ENCODE assay signal across 9 mouse cellular contexts in the genomic region with DNA sequence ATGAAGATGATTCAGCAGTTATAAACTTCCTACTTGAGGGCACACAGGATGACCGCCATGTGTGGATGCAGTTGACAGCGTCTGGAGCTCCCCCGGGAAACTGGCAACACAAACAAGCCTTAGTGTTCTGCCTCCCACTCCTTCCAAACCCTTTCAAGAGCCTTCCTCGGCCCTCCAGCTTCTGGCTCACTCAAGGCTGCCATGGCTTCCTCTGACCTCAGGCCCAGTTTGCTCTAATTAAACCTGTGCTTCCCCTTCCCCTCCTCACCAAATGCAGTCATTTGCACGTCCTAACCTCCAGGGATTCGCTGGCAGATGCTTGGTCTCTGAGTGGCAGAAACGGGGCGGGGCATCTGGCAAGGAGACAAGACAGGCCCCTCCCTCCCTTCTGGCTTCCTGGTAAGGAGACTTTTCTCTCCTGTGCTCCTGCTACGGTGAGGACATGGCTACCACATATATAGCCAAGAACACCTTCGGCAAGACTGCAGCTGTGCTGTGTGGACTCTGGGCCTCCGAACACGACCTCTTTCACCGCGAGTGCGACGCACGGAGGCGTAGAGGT. TPM values are rescaled to one million over a fixed set of nuclear protein-coding genes. Genes with fewer than 3 reads are reported as not detected.
DNase-seq lines count a peak whose midpoint lies in the region; ATAC-seq lines count a peak whose summit lies in the region.
"Had no signal": no experiment of that assay in that cellular context is flagged by ENCODE, and none has a peak within 500 bp of the region (broad histone marks: within the 10 kb centered on the region; RNA-seq: fewer than 3 reads in every experiment).

No protein-coding gene starts in this region.

- H3K9ac ChIP-seq in embryonic facial prominence, embryonic 15.5 days: no peak overlapping the region
- no peak overlapping the region for H3K9ac ChIP-seq in stomach, embryonic 14.5 days (replicated peaks; ENCODE audit: low read depth, low read length)

- H3K27ac ChIP-seq in embryonic facial prominence, embryonic 15.5 days (replicated peaks): no peak overlapping the region
- peak overlapping the region; percentile 77 for H3K27ac ChIP-seq in hindbrain, embryonic 10.5 days
- no peak overlapping the region for H3K27ac ChIP-seq in stomach, embryonic 14.5 days (ENCODE audit: low read length)

- 37% methylated on average over 18 of the region's 18 CpGs for WGBS in embryonic facial prominence, embryonic 15.5 days
- 40% methylated on average over 18 of the region's 18 CpGs for WGBS in hindbrain, embryonic 10.5 days
- WGBS in stomach, embryonic 14.5 days: 45% methylated on average over 18 of the region's 18 CpGs

- peak; percentile 31 for DNase-seq in adrenal gland, postnatal 14 days
- DNase-seq in adrenal gland, adult 8-10 months: no peak
- DNase-seq in ES-CJ7 (ENCODE audit: low read depth, low spot score) (peak; percentile 63), adipocyte (ENCODE audit: low spot score) (no peak)
- peak; percentile 64 for DNase-seq in hindbrain, embryonic 10.5 days (ENCODE audit: low spot score)
- no peak for DNase-seq in thymus, postnatal 4 days

- H3K4me2 ChIP-seq in embryonic facial prominence, embryonic 15.5 days (replicated peaks): peak overlapping the region; percentile 21
- H3K4me2 ChIP-seq in stomach, embryonic 14.5 days (replicated peaks; ENCODE audit: low read depth, low read length): 0 out of 2 replicates have a peak overlapping the region, but pooled peaks have one; percentile 10

- H3K36me3 ChIP-seq in embryonic facial prominence, embryonic 15.5 days: no peaks in the 10 kb centered on the region
- H3K36me3 ChIP-seq in hindbrain, embryonic 10.5 days: no peaks in the 10 kb centered on the region
- no peaks in the 10 kb centered on the region for H3K36me3 ChIP-seq in stomach, embryonic 14.5 days (ENCODE audit: control insufficient read depth, insufficient read depth, low read length)

- no peaks in the 10 kb centered on the region for H3K27me3 ChIP-seq in embryonic facial prominence, embryonic 15.5 days
- no peaks in the 10 kb centered on the region for H3K27me3 ChIP-seq in hindbrain, embryonic 10.5 days (ENCODE audit: insufficient read depth, poor library complexity, severe bottlenecking)
- H3K27me3 ChIP-seq in stomach, embryonic 14.5 days (ENCODE audit: control insufficient read depth, insufficient read depth, low read length): no peaks in the 10 kb centered on the region

- H3K9me3 ChIP-seq in embryonic facial prominence, embryonic 15.5 days (replicated peaks): no peaks in the 10 kb centered on the region
- H3K9me3 ChIP-seq in hindbrain, embryonic 10.5 days: no peaks in the 10 kb centered on the region
- no peaks in the 10 kb centered on the region for H3K9me3 ChIP-seq in stomach, embryonic 14.5 days (ENCODE audit: control insufficient read depth, low read depth, low read length)

- ATAC-seq in embryonic facial prominence, embryonic 15.5 days (ENCODE audit: insufficient number of reproducible peaks, low FRiP score, low TSS enrichment, low read depth): peak; percentile 54; the same call in 1 of the 2 replicates
- no peak for ATAC-seq in stomach, embryonic 14.5 days (ENCODE audit: insufficient number of reproducible peaks, insufficient read depth, low FRiP score, low read depth)

- H3K4me3 ChIP-seq in embryonic facial prominence, embryonic 15.5 days (replicated peaks): no peak overlapping the region; the same call in 1 of the 2 replicates
- H3K4me3 ChIP-seq in hindbrain, embryonic 10.5 days: peak overlapping the region; percentile 33; the same call in 1 of the 2 replicates
- no peak overlapping the region for H3K4me3 ChIP-seq in stomach, embryonic 14.5 days (ENCODE audit: low read depth, low read length)
- H3K4me3 ChIP-seq: myocyte had no signal

- peaks cover 6% of the 10 kb centered on the region; the same call in 1 of the 2 replicates for H3K4me1 ChIP-seq in embryonic facial prominence, embryonic 15.5 days
- peaks cover 11% of the 10 kb centered on the region for H3K4me1 ChIP-seq in hindbrain, embryonic 10.5 days (replicated peaks)
- 0 out of 2 replicates have a peak, but pooled peaks cover 4% of the 10 kb centered on the region for H3K4me1 ChIP-seq in stomach, embryonic 14.5 days (ENCODE audit: control insufficient read depth, insufficient read depth, low read length)

RNA-seq across cellular contexts. Expression of a gene that starts 13.2 kb away (rescaled TPM):
- not detected in 2 replicates for total RNA-seq in adrenal gland, postnatal 14 days (2021)
- not detected for total RNA-seq in adrenal gland, adult 8-10 months (2022)
- polyA plus RNA-seq in embryonic facial prominence, embryonic 15.5 days (2015; fragmentation: Nextera tagmentation; extraction: Ambion mirVana): not detected in 2 replicates
- not detected in 2 replicates for polyA plus RNA-seq in hindbrain, embryonic 10.5 days (2016; fragmentation: Nextera tagmentation; extraction: Ambion mirVana)
- polyA plus RNA-seq in stomach, embryonic 14.5 days (2014; fragmentation: Nextera tagmentation; extraction: Ambion mirVana): not detected in 2 replicates
- polyA plus RNA-seq: myocyte had no signal

Comparison
In these comparisons a context has a peak if more than half of its experiments do, and no peak if none do; other contexts are left out.
1. DNase-seq: peak in adrenal gland, postnatal 14 days (single experiment), ES-CJ7 (single experiment) and hindbrain, embryonic 10.5 days (single experiment); none in adrenal gland, adult 8-10 months (single experiment), adipocyte (single experiment) and thymus, postnatal 4 days (single experiment).